Mouse (Mus musculus) heart, postnatal 4 days (tissue): ENCODE results near the gene Cdk2ap1. TPM values are rescaled to one million over a fixed set of nuclear protein-coding genes. Genes with fewer than 3 reads are reported as not detected.
A peak's percentile ranks its signal among the peaks of the same experiment; 100 is the strongest.
"Not testable (repeated sequence)": the region's sequence is repeated elsewhere in the genome, so short reads cannot be mapped to it uniquely, and the experiment has no call there.

Source experiments
- DNase-seq: peaks from one replicate; pipeline ENCODE4 v3.0.0; 2021
- total RNA-seq, 2 experiments: library from RNA; stranded (reverse); gene quantifications; 2 replicates each; pipeline ENCODE4 v1.2.3; 2021

The Cdk2ap1 gene
- total RNA-seq, 2 experiments from 2014 or later: 201 to 202 TPM

DNA sequence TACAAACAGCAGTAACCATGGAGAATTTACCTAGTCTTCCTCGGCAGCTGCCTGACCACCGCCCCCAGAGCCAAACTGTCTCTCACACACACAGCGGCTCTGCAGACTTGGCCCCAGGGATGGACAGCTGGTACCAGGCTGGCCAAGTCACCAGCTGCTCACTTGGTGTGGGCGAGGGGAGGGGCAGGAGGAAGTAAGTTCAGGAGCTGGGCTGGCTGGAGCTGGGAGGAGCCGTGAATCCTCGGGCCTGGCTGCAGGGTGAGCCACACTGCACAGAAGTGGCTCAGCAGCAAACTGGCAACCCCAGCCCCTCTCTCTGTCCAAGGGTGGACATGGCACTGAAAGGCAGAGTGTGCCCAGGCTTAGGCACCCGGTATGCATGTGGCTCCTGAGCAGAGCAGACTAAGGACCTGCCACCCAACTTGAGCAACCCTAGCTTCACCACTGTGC is 11.7 kb downstream of the Cdk2ap1 start:
- DNase-seq: peak; percentile 73

- no peak for DNase-seq
Observed at GRCm38 (mm10) chr5:124350350-124350749, 12.5 kb downstream of the Cdk2ap1 start.

- no peak for DNase-seq
Observed at GRCm38 (mm10) chr5:124349196-124349595, 13.7 kb downstream of the Cdk2ap1 start.

- DNase-seq: no peak
Observed at GRCm38 (mm10) chr5:124342897-124343296, 20.0 kb downstream of the Cdk2ap1 start.

- peak; percentile 48 for DNase-seq
Observed at GRCm38 (mm10) chr5:124341753-124342339, 21.0 kb downstream of the Cdk2ap1 start.

DNA sequence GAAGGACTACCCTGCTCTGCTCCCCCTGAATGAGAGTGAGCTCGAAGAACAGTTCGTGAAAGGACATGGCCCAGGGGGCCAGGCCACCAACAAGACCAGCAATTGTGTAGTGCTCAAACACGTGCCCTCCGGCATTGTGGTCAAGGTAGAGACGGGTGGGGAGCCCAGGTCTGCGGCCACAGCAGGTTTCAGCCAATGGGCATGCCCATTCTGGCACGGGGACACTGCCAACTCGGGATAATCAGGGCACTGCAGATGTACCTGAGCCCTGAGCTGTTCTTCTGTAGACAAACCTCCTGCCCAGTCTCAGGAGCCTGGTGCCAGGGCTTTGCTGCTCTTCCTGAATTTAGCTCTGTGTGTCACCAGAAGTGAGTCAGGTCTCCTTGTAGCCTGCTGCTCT is 24.1 kb downstream of the Cdk2ap1 start:
- DNase-seq: no peak

DNA sequence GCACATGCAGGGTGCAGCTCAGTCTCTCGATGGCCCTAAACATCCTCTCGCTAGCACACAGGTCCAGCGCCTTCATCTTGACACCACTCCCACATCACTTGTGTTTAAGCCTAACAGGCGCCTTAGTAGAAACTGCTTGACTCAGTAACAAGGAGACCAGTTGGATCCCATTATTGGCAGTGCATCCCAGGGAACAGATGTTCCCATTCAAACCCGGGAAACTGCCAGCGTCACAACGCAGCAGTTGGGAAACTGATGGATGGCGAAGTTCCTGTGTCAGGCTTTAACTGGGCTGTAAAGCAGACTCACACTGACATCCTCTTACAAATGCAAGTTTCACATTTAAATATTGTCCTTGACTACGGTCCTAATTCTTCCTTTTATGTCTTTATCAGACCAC is 25.0 kb downstream of the Cdk2ap1 start:
- peak; percentile 48 for DNase-seq

DNA sequence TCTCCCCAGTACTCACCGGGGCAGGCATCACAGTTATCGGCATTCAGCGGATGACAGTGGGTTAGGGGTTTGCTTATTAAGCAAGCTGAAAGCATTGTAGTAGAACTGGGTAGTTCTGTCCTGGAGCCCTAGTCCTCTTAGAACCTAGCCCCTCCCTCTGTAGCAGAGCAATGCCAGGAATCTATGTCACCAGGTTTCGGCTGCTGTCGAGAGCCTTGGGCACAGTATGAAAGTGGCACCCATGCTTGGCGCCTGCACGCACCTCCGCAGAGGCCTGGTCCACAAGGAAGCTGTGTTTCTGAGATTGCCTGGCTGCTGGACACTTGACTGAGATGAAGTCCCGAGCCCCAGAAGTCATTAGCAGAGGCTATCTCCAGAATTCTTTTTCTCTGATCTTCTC is 25.8 kb downstream of the Cdk2ap1 start:
- no peak for DNase-seq

- peak; percentile 74 for DNase-seq
Observed at GRCm38 (mm10) chr5:124334392-124334791, 28.5 kb downstream of the Cdk2ap1 start.

- DNase-seq: no peak
Observed at GRCm38 (mm10) chr5:124330086-124330485, 32.8 kb downstream of the Cdk2ap1 start.

DNA sequence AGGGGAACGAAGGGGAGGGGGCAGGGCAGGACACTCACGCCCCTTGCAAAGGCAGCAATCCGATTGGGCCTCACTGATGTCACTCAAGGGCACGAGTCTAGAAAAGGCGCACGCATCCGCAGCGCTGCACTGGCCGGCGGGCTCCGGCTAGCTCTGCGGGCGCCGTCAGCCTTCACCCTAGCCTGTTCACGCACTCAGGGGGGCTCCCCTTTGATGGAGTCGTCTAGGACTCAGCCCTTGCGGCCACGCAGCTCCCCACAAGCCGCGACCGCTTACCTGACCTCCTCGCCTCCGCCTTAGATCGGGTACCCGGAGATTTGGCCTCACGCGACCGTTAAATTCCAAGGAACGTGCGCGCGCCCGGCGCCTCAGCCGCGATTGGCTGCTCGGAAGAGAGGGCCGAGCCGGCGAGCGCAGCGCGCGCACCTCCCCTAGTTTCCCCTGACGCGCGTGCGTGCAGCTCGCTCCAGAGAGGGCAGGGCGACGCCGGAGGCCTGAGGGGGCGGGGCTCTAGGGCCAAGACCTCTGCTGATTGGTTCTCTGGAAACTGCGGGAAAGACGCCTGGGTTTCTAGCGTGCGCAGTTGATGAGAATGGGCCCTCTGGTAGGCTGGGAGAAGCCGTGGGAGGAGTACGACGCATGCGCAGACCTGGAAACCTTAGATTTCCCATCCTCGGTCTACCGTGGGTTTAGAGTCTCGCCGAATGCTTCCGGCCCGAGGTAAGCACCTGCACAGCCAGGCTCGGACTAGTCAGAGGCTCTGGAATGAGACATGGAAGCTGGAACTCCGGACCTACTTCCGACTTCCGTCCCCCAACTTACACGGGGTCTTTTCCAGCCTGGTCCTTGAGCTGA is 35.1 kb downstream of the Cdk2ap1 start, which contains the start of the genes Mphosph9 and 2810006K23Rik:
Gene Mphosph9 (minus strand): TSS at position 463 of the 855 bp plus-strand sequence.
Gene 2810006K23Rik (plus strand): TSS at position 580 of the 855 bp plus-strand sequence.
- peak; percentile 100 for DNase-seq

GRCm38 (mm10) chr5:124326829-124327228 is 36.1 kb downstream of the Cdk2ap1 start:
- DNase-seq: no peak

- DNase-seq: no peak
Observed at GRCm38 (mm10) chr5:124317648-124318047, 45.2 kb downstream of the Cdk2ap1 start.

- no peak for DNase-seq
Observed at GRCm38 (mm10) chr5:124315941-124316340, 46.9 kb downstream of the Cdk2ap1 start.

GRCm38 (mm10) chr5:124315498-124315897 is 47.4 kb downstream of the Cdk2ap1 start:
- DNase-seq: no peak

DNA sequence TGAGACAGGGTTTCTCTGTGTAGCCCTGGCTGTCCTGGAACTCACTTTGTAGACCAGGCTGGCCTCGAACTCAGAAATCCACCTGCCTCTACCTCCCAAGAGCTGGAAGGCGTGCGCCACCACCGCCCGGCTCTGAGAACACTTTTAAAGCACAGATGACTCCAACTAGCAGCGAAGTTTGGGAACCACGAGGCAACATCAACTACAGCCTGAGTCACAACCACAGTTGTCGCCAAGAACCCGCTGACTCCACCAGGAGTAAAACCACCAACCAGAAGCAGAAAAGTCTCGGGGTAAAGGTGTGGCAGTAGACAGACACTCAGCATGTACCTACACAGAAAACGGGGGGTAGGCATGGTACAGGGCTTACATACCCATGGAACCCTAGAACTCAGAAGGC is 52.8 kb downstream of the Cdk2ap1 start:
- no peak for DNase-seq

GRCm38 (mm10) chr5:124309155-124309554 is 53.7 kb downstream of the Cdk2ap1 start:
- DNase-seq: no peak

GRCm38 (mm10) chr5:124302853-124303252 is 60.0 kb downstream of the Cdk2ap1 start:
- DNase-seq: not testable (repeated sequence)

DNA sequence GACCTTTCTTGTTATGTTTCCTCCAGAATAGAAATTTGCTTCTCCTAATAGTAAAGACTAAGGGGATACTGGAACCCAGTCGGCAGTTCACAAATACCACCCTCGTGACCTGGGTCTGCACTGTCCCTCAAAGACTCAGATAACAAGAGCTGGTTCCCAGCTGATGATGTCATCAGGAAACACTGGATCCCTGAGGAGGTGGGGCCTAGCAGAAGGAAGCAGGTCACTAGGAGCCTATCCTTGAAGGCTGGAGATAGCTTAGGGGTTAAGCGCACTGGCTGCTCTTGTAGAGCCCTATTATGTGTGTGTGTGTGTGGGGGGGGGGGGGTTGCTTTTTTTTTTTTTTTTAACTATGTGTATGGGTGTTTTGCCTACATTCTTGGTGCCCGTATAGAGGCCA is 62.8 kb downstream of the Cdk2ap1 start:
- DNase-seq: no peak

- not testable (repeated sequence) for DNase-seq
Observed at GRCm38 (mm10) chr5:124299307-124299706, 63.6 kb downstream of the Cdk2ap1 start.

DNA sequence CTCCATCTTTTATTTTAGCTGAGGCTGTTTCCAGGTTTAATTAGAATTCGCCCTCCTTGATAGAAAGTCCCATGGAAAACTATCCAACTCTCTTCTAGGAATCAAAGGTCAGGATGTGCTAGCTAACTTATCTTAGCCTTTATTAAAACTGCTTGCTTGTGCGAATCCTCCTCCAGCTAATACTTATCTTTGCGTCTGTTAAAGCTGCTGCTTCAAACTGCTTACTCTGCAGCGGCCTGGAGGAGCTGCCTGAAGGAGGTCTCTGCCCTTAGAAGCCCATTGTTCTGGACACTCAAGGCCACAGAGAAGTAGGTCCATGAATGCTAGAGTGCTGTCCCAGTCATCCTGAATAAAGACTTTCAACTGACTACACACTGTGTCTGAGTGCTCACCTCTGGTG is 66.4 kb downstream of the Cdk2ap1 start:
- no peak for DNase-seq
